Mouse (Mus musculus) adrenal gland, adult 2 months (tissue): ENCODE data around the gene Slc7a7. TPM values are rescaled to one million over a fixed set of nuclear protein-coding genes. Genes with fewer than 3 reads are reported as not detected.
A peak's percentile ranks its signal among the peaks of the same experiment; 100 is the strongest.

ENCODE experiments used
- DNase-seq: peaks from one replicate; pipeline ENCODE4 v3.0.0; 2021
- long read RNA-seq: library from polyadenylated mRNA; stranded (forward); transcript quantifications from one replicate; pipeline ENCODE4 v2.0.0, GENCODE M21; 2021
- polyA plus RNA-seq: library from polyadenylated mRNA; depleted of rRNA; stranded (reverse); fragments of >200 nt; gene quantifications from 2 replicates; pipeline ENCODE4 v1.2.3, GENCODE M21; 2012; rRNA removed
- total RNA-seq, 2 experiments: library from RNA; stranded (reverse); gene quantifications; 2 replicates each; pipeline ENCODE4 v1.2.3; 2021

Gene Slc7a7
- 1 to 10 TPM; 2.8 to 3.9 TPM for total RNA-seq
- 3.7 and 4.2 TPM in 2 replicates for polyA plus RNA-seq
- long read RNA-seq, partial matches to known transcripts: 0 of 3 reads
- long read RNA-seq, other reads (novel, unspliced or antisense): 2 of 3 reads

GRCm38 (mm10) chr14:54417623-54418081 is at the start of gene Slc7a7:
Slc7a7 (minus strand) TSS chr14:54417780.
- no peak for DNase-seq

DNA sequence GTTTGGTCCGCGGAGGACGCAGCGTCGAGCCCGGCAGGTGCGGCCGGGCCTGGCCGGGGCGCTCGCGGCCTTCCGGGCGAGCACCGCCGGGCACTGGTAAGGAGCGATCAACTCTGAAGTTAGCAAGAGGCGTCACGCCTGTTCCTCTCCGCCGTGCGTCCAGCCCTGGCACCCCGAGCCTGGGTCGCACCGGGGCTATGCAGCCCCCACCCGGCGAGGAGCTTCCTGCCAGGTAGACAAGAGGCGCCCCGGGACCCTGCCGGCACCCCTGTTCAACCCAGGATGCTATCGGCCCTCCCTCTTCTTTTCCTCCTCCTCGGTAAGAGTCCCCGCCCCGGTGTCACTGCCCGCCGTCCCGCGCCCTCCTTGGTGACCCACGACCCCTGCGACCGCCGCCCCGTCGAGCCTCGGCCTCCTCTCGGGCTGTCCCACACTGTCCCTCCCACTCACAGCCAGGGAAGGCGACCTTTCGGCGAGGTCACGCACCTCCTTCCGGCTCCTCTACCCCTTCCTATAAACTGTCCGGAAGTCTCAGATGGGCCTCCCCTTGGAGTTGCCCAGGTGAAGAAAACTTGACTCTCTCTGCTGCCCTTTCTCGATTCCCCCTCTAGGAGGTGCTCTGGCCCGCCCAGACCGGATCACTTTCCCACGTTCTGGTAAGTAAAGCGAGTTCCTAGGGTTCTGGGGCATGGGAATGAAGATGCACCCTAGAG is 46.9 kb upstream of the Slc7a7 start:
- peak; percentile 84 for DNase-seq

- DNase-seq: peak; percentile 95
Measured at GRCm38 (mm10) chr14:54463959-54464292, 46.3 kb upstream of the Slc7a7 start, which contains the start of gene Lrp10. Lrp10 (plus strand) TSS chr14:54464137.

DNA sequence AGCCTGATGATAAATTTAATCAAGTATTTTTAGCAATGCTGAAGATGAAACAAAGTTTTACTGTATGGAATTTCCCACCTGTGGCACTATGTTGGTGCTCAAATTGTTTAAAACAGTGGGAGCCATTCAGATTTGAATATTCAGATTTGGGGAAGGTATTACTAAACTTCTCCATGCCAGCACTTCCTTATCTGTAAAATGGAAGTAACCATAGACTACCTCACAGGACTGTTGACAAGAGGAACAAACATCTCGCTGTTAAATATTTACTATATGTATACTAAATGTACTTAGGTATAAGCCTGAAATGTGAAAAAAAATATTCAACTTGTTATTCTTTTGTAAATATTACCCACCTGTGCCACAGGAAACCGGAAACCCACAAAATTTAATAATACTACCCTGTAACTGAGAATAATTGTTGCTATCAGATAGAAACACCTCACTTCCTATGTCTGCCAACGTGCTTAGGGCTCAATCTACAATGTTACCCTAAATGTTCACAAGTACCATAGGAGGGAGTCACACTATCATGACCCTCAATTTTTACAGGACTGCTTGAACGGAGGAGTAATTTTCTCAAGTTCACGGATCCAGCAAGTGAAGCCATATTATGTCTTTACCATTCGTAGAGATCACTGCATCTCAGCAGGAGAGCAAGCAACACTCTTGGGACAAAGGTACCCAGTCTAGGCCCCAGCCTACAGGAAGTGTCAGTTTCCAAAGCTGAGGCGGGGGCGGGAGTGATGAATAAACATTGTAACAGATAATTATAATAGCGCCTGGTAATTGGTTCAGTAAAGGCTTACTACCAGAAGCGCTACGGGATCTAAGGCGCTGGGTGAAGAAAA is 45.8 kb upstream of the Slc7a7 start:
- DNase-seq: no peak

DNA sequence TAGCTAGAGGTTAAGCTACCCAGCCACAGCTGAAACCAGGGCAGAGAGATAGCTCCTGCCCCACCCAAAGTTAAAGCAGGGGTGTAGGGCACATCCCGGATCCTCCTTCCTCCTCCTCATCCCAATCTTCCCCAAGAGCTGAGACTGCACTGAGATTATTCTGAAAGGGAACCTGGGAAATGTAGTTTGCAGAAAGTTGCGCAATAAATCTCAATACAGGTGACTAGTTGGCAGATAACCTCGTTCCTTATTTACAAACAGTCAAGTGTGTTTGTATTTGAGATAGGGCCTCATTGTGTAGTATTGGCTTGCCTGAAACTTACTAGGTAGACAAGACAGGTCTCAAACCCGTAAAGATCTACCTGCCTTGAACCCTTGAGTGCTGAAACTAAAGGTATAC is 44.6 kb upstream of the Slc7a7 start:
- no peak for DNase-seq

DNA sequence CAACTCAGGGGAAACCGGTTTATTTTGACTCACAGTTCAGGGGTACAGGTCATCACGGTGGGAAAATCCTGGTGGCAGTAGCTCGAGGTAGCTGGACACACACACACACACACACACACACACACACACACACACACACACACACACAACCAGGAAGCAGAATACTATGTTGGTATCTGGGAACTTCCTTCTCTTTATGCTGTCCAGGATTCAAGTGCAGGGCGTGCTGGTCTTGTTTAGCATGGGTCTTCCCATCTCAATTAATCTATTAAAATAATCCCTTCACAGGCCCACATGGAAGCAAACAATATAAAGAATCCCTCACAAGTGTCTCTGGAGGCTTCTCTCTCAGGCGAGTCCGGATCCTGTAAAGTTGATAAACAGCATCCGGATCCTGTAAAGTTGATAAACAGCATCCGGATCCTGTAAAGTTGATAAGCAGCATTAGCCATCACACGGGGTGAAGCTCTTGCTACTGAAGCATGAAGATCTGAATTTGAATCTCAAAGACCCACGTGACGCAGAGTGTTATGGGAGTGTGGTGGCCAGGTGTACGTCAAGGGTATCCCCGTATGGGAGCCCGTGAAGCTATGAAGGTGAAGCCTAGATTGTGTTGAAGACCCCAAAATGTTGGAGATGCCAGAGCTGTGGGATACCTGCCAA is 40.5 kb upstream of the Slc7a7 start:
- DNase-seq: no peak

DNA sequence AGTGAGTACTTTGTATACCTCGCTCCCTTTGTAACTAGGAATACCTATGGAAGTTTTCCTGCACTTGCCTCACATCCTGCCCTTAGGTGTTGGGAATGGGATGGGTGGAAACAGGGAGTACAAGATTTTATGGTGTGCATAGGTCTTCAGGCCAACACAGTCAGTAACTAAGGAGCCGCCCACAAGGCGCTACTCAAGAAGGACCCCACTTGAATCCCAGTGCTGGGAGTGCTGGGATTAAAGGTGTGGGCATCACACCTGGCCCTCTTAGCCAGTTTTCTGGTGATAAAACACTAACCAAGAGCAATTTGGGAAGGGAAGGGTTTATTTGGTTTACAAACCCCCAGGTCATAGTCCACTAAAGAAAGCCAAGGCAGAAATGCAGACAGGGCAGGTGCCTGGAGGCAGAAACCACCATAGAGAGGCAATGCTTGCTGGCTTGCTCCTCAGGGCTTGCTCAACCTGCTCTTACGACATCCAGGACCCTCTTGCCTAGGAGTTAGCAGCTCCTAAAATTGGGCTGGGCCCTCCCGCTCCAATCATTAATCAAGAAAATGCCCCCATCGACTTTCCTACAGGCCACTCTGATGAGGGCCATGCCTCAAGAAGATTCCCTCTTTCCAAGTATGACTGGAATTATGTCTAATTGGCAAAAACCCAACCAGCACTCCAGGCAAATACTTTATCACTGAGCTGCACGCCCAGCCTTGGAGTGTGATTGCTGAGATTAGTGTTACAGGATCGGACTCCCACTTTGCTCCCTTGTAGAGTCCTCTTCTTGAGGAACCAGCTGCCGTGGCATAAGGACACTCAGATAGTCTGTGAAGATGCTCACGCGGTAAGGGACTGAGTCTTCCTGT is 37.3 kb upstream of the Slc7a7 start:
- no peak for DNase-seq

- DNase-seq: no peak
Measured at GRCm38 (mm10) chr14:54453566-54453965, 36.0 kb upstream of the Slc7a7 start.

DNA sequence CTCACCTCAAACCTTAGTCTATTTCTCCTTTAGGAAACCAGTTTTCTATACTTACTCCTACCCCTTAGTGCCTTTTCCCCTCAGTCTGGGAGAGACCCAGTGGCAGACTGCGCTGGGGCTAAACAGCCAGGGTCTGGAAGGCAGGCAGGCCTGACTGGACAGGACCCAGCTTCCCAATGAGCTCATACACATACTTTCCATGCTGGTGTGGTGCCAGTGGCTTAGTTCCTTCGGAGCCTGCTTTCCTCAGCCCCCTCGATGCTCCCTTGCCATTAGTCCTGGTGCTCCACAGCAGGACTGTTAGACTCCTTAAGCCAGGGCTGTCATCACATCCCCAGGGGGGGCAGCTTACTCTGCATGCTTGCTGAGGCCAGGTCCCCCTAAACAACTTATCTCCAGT is 27.9 kb upstream of the Slc7a7 start:
- DNase-seq: no peak

DNA sequence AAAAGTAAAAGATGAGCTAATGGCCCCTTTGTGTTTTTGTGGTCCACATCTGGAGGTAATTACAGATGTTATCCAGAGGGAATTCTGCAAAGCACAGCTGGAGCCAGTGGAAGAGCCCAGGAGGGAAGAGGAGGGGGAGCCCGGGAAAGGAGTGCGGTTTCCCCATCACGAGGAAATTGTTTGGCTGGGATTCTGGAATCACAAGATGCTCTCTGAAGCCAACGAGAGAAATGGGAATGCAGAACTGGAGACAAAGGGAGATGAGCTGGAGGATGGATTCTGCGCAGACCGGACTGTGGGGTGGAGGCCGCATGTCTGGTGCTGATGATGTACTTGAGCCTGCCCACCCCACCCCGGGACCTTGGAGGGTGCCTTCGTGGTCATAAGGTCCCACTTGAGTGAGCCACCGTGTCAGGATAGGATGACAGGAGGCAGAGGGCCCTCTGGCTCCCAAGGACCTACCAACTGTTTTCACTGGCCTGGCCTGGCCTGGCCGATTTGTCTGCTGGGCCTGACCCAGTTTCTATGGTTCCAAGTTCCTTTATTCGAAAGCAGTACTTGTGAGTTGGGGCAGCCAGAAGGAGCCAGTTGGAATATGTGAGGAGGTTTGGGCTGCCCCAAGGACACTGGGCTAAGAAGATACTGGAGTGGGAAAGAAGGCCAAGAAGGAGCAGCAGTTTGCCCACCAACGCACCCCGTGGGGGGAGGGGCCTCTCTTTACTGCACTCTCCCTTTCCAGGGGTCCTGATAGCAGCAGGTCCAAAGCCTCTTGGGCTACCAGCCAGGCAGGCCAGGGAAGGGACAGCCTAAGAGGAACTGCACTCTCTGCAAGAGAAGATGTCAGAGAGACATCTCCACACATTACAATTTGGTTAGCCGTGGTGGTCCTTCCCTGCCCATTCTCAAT is 26.4 kb upstream of the Slc7a7 start:
- DNase-seq: no peak

- no peak for DNase-seq
Measured at GRCm38 (mm10) chr14:54443196-54443595, 25.6 kb upstream of the Slc7a7 start.

DNA sequence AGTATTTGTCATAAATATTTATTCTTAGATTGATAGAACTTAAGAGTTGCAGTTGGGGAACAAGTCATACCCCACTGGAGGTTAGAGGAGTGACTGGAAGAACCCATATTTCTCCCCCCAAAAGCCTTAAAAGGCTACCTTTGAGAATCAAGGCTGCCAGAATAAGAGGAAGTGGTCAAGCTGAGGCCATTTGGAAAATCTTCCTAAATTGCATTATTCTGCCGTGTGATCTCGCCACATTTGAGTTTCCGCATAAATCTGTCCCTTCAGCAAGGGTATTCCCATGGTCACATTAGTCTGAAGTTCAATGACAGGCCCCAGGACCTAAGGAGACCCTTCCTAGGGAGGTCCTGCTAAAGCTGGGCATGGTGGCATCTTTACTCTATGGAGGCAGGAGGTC is 25.0 kb upstream of the Slc7a7 start:
- no peak for DNase-seq

GRCm38 (mm10) chr14:54441365-54441764 is 23.8 kb upstream of the Slc7a7 start:
- DNase-seq: no peak

DNA sequence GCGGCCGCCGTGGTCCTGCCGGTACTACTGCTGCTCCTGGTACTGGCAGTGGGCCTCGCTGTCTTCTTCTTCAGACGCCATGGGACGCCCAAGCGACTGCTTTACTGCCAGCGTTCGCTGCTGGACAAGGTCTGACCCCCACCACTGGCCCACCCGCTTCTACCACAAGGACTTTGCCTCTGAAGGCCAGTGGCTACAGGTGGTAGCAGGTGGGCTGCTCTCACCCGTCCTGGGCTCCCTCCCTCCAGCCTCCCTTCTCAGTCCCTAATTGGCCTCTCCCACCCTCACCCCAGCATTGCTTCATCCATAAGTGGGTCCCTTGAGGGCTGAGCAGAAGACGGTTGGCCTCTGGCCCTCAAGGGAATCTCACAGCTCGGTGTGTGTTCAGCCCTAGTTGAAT is 23.0 kb upstream of the Slc7a7 start:
- DNase-seq: no peak

DNA sequence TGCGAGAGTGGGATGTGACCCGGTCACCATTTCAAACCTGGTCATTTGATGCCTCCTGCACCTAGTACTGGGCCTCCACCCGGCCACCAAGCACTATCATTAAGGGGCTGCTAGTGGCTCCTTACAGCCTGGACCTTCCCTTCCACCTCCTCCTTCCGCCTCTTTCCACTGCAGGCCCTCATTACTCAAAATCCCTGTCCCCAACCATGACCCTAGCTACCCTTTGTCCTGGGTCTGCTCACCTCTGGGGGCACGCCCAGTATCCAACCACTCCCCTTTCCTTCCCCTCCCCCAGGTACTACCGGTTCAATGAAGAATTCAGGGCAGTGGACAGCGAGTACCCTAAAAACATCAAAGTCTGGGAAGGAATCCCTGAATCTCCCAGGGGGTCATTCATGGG is 22.0 kb upstream of the Slc7a7 start:
- DNase-seq: no peak

GRCm38 (mm10) chr14:54439155-54439554 is 21.6 kb upstream of the Slc7a7 start:
- DNase-seq: no peak

DNA sequence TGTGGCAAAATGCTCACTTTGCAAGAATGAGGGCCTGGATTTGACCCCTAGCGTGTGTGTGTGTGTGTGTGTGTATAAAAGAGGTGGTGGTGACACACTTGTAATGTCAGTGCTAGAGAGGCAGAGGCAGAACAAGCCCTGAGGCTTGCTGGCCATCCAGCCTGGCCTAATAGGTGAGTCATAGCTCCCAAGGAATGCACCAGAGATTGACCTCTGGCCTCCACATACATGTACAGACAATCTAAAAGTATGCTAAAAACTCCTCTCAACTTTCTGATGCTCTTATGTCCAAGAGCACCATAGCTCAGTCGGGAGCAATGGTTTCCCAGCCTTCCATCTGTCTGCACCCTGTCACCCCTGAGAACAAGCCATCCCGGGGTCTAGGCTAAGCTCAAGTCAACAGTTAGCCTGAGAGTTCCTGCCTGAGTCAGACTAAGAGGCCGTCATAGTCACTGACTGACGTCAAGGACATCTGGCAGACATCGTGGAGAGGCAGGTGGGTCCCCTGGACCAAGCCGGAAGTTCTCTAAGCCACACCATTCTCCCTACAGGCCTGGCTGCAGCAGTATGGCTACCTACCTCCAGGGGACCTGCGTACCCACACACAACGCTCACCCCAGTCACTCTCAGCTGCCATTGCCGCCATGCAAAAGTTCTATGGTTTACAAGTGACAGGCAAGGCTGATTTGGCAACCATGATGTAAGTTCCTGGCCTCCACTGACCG is 17.8 kb upstream of the Slc7a7 start:
- peak; percentile 53 for DNase-seq

GRCm38 (mm10) chr14:54433941-54434531 is 16.5 kb upstream of the Slc7a7 start:
- DNase-seq: no peak
